Mouse (Mus musculus) neutrophil, adult 5-6 weeks (primary cell): ENCODE results near the gene Gdap1l1. TPM values are rescaled to one million over a fixed set of nuclear protein-coding genes. Genes with fewer than 3 reads are reported as not detected.
A peak's percentile ranks its signal among the peaks of the same experiment; 100 is the strongest.
"Not testable (repeated sequence)": the region's sequence is repeated elsewhere in the genome, so short reads cannot be mapped to it uniquely, and the experiment has no call there.

Experiments used
- ATAC-seq: fragments of 151-379, 151-347 bp; 2 replicates; pipeline ENCODE4 v1.8.0; 2017; ENCODE audit warnings: mild to moderate bottlenecking, moderate TSS enrichment; ENCODE audit not compliant: insufficient number of reproducible peaks, poor library complexity, low FRiP score, severe bottlenecking; ENCODE audit errors: extremely low read depth
- total RNA-seq: library from RNA; stranded (forward); fragments of 200-1000 nt; gene quantifications from 2 replicates; pipeline ENCODE4 v1.2.3, GENCODE M21; 2017

The Gdap1l1 gene
- not detected in 2 replicates for total RNA-seq

- no peak for ATAC-seq
Observed at GRCm38 (mm10) chr2:163438246-163438618, at the start of gene Gdap1l1. Gene Gdap1l1 (plus strand): TSS chr2:163438476.

- no peak for ATAC-seq
Observed at GRCm38 (mm10) chr2:163392436-163392835, 45.8 kb upstream of the Gdap1l1 start.

GRCm38 (mm10) chr2:163393241-163393640 lies 45.0 kb upstream of the Gdap1l1 start:
- no peak for ATAC-seq

DNA sequence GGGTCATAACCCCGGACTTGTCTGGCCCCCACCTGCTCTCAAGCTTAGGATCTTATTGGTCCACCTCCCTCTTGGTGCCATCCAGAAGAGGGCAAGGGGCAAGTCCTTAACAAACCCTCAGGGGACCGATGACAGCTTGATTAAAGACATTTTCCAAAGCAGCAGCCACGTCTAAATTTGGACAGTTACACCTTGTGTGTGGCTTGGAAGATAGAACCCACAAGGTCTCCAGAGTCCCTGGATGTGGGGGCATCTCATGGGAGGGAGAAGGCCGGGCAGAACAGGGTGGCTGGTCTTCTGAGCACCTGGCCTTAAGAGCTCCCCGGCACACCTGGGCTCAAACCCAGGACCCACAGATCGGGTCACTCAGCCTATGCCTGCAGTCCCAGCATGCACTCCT lies 44.3 kb upstream of the Gdap1l1 start:
- no peak for ATAC-seq

DNA sequence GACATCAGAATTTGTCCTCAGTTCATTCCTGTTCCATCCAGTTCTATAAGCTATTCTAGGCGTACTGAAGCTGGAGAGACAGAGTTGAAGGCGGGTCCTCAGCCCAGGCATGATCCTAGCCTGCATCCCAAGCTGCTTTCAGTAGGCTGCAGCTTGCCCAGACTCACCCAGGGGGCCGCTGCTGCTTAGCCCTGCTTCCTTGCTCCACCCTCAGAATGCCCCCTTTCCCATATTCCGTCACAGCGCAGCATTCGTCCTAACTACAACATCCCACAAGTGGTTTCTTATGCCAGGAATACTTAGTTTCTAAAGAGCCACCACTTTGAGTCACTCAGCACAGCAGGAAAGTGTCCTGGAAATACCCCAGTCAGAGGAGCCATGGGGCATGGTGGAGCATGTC lies 43.3 kb upstream of the Gdap1l1 start:
- no peak for ATAC-seq

DNA sequence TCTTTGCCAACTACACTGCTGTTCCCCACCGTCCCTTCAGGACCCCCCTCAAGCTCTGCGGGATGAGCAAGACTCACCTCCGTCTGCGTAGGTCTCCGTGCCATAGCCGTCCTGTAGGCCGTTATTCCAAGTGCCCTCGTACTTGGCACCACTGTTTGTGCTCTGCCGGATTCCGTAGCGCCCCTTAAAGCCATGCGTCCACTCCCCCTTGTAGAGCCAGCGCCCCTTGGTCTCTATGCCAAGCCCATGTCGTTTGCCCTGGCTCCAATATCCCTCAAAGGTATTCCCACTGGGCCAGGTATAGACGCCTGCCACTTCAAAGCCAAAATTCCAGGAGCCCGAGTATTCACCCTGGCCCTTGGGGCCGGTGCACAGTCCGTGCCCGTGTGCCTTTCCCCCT lies 41.2 kb upstream of the Gdap1l1 start:
- ATAC-seq, result no peak

DNA sequence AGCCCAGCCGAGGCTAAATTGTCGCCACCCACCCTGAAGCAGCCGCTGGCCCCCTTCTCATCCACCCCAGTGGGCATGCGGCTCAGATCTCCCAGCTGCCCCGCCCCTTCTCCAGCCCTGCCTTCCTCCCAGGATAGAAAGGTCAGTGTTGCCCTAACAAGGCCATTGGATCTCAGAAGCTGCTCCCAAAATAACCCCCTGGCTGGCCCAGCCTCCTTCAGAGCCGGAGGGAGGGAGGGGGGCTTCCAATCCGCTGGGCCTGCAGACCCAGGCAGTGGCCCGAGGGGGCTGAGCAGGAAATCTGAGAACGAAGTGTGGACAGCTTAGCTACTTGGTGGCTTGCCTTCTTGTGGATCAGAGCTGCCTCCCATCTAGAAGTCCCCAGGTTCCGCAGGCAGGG lies 40.4 kb upstream of the Gdap1l1 start, which contains the start of gene Jph2:
TSS of gene Jph2 (minus strand) at position 89 of the 400 bp plus-strand sequence.
- ATAC-seq, result no peak

DNA sequence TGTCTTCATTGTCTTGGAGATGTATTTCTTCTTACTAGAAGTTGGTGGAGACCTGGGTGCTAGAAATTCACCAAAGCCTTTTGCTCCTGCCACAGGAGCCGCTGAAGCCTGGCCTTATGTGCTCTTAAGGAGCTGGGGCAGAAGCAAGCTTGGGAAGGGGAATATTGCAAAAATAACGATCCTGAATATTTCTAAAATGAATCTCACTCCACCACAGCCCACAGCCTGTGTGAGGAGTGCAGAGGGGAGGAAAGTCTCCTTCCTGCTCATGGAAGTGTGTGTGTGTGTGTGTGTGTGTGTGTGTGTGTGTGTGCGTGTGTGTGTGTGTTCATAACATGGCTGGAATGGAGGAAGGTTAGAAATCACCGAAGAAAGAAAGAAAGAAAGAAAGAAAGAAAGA lies 39.5 kb upstream of the Gdap1l1 start:
- no peak for ATAC-seq

GRCm38 (mm10) chr2:163399222-163399621 lies 39.1 kb upstream of the Gdap1l1 start:
- ATAC-seq, result no peak

DNA sequence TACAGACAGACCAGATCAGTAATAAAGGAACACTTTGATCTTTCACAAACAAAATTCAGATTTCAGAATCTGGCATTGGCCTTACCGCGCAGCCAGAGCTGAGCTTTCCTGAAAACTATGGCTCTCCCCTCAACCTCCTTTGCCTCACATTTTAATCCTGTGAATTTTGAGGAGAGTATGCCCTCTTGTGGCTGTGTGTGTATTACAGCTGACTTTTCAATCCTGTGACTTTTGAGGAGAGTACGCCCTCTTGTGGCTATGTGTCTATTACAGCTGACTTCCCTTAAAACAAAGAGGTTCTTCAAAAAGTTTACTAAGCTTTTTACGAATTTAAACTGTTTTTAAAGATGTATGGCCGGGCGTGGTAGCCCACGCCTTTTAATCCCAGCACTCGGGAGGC lies 37.1 kb upstream of the Gdap1l1 start:
- peak; percentile 91 for ATAC-seq

DNA sequence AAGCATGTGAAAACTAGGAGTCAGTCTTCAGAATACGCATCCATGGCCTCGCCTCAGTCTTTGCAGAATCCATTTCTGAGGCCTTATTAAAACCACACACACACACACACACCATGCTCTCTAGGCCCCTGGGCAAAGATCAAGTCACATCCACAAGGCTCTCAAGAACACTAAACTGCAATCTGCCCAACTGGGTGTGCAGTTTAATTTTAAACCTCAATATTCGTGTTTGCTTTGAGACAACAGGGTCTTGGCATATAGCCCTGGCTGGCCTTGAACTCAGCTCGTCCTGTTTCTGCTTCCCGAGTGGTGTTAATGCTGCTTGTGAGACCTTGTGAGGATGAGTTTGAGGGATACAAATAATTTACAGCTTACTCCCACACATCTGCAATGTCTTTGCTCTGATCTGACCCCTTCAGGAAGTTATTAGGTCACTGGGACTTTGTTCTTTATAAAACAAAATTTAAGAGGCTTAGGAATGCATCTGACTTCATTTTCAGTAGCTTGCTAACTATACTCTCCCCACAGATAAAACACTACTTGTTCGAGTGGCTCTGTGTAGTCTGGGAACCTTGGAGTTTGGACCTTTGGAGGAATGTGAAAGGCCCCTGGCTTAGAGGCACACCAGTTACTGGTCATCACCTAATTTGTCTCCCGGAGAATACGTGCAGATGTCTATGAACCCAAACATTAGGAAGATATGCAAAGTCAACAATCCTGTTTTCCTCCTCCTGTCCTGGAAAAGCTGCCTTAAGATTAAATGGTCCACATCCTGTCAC lies 34.0 kb upstream of the Gdap1l1 start:
- no peak for ATAC-seq

DNA sequence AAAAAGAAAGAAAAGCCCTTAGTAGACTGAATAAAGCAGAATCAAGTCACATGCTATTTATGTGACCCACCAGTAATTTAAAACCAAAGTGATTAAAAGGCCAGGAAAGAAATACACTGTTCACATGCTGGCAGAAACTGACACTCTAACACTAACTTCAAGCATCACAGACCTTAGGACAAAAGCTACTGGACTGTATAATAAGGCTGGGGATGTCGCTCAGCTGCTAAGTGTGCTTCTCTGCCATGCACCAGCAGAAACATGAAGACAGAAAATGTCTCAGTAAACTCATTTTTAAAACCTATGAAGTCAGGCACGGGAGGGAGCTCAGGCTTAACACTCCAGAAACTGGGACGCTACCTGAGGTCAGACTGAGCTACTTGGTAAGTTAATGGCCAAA lies 28.1 kb upstream of the Gdap1l1 start:
- ATAC-seq, result no peak

DNA sequence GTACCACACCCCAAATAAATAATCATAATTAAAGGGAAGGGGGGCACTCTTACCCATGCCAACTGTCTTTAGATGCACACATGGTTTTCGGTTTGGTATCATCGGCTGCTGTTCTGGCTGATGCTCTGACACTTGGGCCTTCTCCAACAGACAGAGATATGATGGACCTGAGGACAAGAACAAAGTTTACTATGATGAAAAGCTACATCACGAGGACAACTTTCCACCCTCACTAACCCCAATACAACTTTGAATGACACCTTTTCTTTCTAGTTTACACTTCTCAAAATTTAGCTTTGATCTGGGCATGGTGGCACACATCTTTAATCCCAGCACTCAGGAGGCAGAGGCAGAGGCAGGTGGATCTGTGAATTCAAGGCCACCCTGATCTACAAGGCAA lies 26.9 kb upstream of the Gdap1l1 start:
- ATAC-seq, result not testable (repeated sequence)

DNA sequence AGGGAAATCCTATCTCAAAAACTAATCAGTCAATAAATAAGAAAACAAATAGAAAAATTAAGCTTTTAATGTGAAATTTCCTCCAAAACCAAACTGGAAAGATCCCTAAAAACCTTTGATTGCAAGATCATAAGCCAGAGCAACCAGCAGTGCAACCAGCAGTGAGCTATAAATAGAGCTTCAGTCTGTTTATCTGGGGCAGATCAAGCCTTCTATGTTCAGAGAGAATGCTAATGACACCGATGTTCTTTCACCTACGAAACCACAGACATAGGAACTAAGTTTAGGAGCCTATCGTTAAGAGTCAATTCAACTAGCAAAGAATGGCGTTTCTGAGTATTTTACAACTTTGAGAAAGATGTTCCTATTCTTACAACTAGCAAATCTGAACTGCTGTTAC lies 26.4 kb upstream of the Gdap1l1 start:
- ATAC-seq, result no peak

GRCm38 (mm10) chr2:163412419-163412818 lies 25.9 kb upstream of the Gdap1l1 start:
- ATAC-seq, result no peak

DNA sequence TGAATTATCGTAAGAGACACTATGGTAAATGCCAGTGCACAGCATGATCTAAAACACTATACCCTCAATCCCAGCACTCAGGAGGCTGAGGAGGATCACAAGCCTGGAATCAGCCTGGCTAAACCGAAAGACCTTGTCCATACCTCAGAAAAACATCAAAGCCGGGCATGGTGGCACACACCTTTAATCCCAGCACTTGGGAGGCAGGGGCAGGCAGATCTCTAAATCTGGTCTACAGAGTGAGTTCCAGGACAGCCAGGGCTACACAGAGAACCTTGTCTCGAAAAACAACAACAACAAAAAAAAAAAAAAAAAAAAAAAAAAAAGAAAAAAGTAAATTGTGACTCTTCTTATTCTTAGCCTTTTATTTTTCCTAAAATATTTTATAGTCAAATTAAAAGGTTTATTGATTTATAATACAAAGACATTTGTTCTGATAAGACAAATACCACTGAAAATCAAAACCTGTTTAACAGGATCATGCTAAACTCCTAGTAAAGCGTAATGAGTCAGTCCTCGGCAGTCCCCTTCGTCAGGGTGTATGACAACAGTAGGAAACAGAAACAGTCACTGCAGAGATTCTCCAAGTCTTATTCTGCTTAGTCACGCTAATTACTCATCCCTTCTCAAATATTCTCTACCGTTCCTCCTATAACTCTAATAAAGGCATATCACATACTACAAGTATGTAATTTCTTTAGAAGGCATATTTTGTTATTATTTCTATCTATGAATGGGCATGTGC lies 25.3 kb upstream of the Gdap1l1 start:
- ATAC-seq, result no peak

DNA sequence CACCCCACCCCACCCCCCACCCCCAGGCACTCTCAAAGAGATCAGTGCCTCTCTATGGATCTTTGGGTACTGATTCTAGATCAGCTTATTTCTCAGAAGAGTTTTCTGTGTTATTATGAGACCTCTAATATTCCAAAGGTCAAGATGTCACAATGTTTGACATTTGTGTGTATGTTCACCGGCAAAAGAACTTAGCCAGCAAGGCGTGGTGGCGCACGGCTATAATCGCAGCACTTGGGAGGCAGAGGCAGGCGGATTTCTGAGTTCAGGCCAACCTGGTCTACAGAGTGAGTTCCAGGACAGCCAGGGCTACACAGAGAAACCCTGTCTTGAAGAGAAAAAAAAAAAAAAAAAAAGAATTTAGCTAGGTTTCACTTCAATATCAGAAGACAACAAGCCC lies 21.2 kb upstream of the Gdap1l1 start:
- ATAC-seq, result no peak

DNA sequence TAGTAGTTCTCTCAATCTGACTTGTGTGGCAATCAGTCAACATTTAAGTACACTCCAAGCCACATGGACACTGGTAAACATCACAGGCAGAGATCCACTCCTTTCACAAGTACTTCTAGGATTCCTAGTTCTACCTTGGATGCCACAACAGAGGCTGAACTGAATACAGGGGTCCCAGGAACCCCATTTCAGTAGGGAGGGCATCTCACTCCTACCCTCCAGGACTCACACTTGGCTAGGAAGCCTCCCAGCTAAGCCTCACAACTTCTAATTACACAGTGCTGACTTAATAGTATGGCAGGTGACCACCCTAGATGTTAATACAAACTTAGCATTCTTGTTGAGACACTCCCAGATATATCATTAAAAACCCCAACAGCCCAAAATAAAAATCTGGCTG lies 20.4 kb upstream of the Gdap1l1 start:
- no peak for ATAC-seq

DNA sequence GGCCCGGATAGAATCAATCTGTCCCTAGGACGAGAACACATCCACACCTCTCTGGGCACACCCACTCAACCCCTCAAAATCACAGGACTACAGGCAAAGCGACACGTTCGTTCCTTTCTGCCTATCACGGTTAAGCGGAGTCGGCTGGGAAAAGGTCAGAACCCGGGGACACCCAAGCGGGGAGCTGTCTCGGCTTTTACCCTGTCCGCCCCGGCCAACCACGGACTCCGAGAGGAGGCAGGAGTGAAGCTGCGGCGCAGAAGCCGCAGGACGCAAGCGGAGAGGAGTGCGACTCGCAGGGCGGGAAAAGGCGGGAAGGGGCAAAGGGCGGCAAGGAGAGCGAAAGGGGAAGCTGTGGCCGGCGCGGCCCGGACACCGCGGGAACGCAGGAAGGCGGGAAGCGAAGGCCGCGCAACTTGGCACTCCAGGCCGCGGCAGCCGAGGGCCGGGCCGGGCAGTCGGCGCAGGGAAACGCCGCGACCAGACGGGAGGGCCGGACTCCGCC lies 19.4 kb upstream of the Gdap1l1 start:
- no peak for ATAC-seq

- peak; percentile 96 for ATAC-seq
Observed at GRCm38 (mm10) chr2:163419346-163420045, 18.8 kb upstream of the Gdap1l1 start.
